Mouse (Mus musculus) cerebellum, postnatal 14 days (tissue): ENCODE results near the gene Olfr965.

Experiments
- DNase-seq, 2 experiments: peaks; one replicate each; pipeline ENCODE4 v3.0.0; 2021; ENCODE audit warnings: mixed read lengths in 2 of 2

Olfr965 gene

DNA sequence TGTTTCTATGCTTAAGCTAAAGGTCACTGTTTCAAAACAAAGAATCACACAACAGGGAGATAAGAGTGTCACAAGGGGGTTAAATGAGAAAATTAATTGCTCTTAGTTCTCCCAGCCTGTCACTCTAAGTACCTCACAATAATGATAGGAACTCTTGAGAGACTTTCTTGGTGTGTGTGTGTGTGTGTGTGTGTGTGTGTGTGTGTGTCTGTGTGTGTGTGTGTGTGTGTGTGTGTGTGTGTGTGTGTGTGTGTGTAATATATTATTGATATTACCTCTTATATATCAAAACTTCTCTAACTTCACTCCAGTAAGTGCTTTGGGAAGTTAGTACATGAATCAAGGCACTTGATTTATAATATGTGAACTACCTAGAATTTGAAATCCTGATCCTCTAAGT, at the start of gene Olfr965:
Gene Olfr965, plus strand, starts transcription at position 301 of the 400 bp plus-strand sequence.
- DNase-seq: no peak

DNA sequence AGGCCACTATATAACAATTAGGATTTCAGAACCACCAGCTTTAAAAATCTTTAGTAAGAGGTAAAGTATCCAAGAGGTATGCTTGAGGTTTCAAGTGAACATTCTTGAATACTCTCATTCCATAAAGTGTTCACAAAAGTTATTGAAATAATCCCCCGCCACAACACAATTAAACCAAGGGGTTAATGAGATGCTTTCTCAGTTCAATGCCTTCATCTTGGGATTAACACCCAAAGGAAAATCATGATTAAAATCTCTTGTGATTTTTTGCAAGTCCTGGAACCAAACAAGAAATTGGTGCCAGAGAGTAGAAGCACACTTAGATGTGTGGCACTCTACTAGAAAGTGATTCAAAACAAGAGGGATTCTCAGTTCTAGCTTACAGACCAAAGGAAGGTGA, 44.2 kb upstream of the Olfr965 start, which contains the start of gene Olfr963:
Gene Olfr963, plus strand, starts transcription at position 301 of the 400 bp plus-strand sequence.
- DNase-seq: no peak

DNA sequence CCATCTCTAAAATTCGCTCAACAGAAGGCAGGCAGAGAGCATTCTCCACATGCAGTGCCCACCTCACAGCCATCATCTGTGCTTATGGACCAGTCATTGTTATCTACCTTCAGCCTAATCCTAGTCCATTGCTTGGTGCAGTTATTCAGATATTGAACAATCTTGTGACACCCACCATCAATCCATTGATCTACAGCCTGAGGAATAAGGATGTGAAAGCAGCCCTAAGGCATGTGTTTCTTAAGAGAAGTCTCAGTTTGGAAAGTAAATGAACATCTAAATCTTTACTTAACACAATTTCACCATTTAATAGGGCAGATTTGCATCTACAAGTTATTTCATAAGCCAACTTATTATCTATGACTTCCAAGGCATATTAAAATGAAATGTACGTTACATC, 41.4 kb upstream of the Olfr965 start:
- no peak for DNase-seq

DNA sequence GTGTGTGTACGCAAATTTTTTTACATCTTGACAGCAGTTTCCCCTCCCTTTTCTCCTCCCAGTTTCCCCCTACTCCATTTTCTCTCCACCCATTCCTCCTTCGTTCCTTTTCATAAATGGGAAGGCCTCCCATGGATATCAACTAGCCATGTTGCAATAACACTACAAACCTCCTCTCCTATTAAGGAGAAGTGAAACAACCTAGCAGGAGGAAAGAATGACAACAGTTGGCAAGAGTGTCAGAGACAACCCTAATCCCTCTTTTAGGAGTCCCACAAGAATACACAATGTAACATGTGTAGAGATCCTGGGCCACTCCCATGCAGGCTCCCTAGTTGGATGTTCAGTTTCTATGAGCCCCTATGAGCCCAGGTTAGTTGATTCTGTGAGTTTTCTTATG, 36.3 kb upstream of the Olfr965 start:
- DNase-seq: no peak

DNA sequence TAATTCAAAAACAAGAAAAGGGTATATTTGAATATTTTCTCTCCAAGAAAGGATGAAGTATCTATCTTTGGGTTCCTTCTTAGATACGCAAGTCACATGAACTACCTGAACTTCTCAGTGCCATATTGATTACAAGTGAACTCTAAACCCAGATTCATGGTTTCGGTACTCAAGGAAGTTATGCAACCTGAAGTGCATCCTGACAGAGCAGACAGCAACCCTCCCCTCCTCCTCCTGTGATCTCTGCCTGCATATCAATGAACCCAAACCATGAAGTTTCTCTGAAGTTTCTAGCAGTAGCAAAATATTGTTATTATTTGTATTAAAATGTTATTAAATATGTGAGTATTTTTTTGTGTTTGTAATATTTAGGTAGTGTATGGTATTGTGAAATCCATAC, 32.6 kb upstream of the Olfr965 start:
- no peak for DNase-seq

DNA sequence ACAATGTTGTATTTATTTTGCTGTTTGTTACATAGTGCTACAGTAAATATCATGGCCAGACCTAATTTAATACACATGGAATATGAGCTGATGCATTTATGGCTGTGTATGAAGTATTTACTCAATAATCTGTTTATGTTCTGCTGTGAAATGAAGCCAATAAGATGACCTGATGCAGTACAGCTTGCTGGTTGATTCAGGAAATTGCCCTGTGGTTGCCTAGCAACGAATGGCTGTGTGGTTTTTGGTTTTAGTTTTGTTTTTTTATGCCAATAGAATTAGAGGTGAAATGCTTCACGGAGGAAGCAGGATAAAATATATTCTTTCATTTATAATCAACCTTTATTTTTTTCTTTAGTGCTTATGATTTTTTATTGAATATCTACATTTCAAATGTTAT, 31.9 kb upstream of the Olfr965 start:
- DNase-seq: no peak

DNA sequence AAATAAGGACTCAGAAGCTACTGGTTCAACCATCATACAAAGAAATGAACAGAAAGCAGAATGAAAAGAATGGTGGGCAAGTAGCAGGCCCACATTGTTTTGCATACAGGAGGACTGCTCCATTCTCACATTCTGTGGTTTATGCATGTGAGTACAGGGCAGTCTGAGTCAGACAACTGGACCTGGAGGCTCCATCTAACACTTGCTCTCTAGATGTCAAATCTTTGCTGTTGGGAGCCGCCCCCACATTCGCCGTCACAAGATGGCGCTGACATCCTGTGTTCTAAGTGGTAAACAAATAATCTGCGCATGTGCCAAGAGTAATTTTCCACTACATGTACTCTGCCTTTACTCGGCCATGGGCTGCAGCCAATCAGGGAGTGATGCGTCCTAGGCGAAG, 10.0 kb upstream of the Olfr965 start:
- DNase-seq: peak; percentile 1 to 11

DNA sequence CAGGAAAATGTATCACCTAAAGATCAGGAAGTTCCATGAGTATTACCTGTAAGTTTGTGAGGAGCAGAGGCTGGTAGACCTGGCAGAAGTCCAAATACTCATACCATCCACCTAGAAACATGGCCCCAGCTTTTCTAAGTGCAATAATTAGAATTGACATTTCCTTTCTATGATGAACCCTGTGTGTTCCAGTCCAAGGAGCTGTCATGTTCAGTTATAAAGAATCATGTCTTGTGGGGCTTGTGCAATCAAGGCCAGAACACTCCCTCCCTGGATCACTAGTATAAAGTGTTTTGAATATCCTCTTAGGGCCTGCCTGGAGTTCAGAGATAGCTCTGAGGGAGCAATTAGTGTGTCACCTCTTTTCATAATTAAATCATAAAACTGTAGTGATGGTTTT, 4.1 kb upstream of the Olfr965 start, which contains the start of gene Olfr149:
Gene Olfr149, minus strand, starts transcription at position 101 of the 400 bp plus-strand sequence.
- DNase-seq: no peak

DNA sequence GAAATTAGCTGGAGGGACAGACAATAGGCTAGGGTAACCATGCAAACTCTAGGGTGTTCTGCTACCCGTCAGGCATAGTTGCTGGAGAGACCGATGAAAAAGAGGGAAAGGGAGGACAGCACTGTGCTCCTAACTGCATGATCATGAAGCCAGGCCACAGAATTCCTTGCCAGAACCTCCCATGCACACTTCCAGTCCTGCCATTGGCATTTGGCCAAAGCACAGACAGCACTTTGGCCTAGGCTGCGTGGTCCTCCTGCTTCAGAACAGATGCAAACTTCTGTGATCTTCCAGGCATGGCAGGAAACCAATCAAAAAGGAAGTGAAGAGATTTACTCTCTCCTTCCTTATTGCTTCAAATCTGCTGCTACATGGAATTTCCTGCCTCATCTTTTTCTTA, 2.2 kb upstream of the Olfr965 start:
- DNase-seq: peak; percentile 46 to 55

DNA sequence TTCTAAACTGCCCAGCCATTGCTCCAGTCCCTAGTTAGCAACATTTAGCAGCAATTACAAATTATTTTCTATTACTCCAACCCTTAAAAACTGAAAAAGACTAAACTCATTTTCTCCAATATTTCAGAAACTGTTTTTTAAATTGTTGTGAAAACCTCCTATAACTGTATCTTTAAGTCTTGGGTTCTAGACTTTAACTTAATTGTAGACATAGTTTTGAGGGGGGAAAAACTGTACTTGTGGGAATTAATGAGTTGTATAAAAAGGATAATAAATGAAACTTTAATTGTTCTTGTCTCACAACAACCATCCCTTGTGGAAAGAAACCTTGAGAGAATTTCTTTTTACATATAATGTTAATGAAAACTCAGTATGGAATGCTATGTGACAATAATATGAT, 19.5 kb downstream of the Olfr965 start, which contains the start of gene Olfr150:
Gene Olfr150, plus strand, starts transcription at position 301 of the 400 bp plus-strand sequence.
- no peak for DNase-seq

DNA sequence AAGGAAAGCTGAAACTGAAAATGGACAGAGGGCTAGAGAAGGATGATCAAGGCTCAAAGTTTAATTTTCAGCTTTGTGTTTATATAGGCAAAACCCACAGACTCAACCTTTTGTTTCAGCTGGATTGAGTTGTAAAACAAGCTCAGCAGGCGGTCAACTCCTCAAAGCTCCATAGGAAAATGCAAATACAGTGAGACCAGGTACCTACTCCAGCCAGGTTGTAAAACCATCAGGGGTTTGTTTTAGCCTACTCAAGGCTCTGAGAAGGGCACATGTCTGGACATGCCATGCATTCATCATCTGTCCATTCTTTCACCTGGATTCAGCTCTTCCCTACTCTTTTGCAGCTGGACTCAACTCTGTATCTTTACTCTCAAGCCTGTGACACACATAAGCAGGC, 29.6 kb downstream of the Olfr965 start:
- DNase-seq: no peak

DNA sequence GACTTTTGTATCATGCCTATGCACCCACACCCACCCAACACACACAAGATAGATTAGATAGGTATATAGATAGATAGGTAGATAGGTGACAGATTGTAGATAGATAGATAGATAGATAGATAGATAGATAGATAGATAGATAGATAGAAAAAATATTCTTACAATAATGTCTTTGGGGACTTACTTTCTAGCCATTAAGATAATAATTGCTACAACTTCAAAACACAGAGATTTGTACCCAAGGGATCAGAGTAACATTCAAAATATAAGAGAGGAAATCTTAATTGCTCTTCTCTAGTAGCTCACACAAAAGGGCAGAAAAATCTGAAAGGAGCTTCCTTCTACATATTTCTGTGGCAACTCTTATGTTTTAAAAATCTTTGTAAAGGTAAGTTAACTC, 34.8 kb downstream of the Olfr965 start, which contains the start of gene Olfr967:
Gene Olfr967, plus strand, starts transcription at position 301 of the 400 bp plus-strand sequence.
- DNase-seq: no peak

DNA sequence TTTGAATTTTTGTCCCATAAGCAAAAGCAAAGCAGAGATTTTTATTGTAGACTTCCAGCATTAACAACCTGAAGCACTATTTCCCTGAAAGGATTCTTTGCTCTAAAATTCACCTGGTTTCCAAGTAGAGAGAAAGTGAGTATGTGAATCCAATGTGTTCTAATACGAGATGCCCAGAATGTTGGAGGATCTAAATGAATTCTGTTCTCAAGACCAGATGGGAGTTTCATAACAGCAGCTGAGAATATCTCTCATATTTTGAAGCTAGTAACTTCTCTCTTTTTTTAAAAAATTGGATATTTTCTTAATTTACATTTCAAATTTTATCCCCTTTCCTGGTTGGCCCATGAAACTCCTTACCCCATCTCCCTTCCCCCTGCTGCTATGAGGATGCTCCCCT, 35.3 kb downstream of the Olfr965 start:
- DNase-seq: no peak
